ENCODE assay signal across 9 mouse cellular contexts in the genomic region with DNA sequence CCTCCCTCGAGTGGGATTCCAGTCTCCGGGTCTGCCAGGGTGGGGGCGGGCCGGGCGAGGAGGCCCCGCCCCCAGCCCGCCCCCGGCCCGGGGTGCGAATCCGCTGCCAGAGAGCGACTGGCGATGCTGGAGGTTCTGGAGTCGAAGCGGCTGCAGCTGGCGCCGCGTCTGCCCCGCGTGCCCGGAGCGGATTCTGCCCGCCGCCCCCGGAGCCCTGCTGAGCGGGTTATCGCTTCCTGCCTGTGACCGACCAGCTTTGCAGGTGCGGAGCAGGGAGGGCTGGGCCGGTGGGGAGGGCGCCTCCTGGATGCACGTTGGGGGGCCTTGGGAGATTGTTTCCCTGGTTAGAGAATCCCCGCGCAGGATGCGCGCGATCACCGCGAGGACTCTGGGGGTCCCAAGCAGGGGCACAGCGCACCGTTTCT. TPM values are rescaled to one million over a fixed set of nuclear protein-coding genes. Genes with fewer than 3 reads are reported as not detected.
A peak's percentile ranks its signal among the peaks of the same experiment; 100 is the strongest.
DNase-seq lines count a peak whose midpoint lies in the region; ATAC-seq and TF ChIP-seq lines count a peak whose summit lies in the region.
"Had no signal": no experiment of that assay in that cellular context is flagged by ENCODE, and none has a peak within 500 bp of the region (broad histone marks: within the 10 kb centered on the region; RNA-seq: fewer than 3 reads in every experiment).

No protein-coding gene starts in this region.

- no peak for TF ChIP-seq EP300 in liver, embryonic 14.5 days (IDR thresholded peaks at IDR 0.05; ENCODE audit: low read depth)

- H3K4me3 ChIP-seq in hindbrain, embryonic 16.5 days (ENCODE audit: low read length) = peak overlapping the region; percentile 58
- H3K4me3 ChIP-seq in liver, embryonic 14.5 days (ENCODE audit: insufficient read depth in 1 of 2, low read depth in 2 of 2, low read length in 2 of 2) = peak overlapping the region; percentile 9 to 12; a peak in 2 of 4 replicates

- H3K36me3 ChIP-seq in hindbrain, embryonic 16.5 days (ENCODE audit: control insufficient read depth, insufficient read depth, low read length) = no peaks in the 10 kb centered on the region
- H3K36me3 ChIP-seq in liver, embryonic 14.5 days (replicated peaks; ENCODE audit: control insufficient read depth, insufficient read depth, low read depth) = no peaks in the 10 kb centered on the region

- peak; percentile 48 for ATAC-seq in hindbrain, embryonic 16.5 days
- no peak for ATAC-seq in liver, embryonic 14.5 days (ENCODE audit: insufficient read depth)
- no peak for ATAC-seq in activated CD4-positive, CD25-positive, alpha-beta regulatory T cell, adult 4 months

- WGBS in hindbrain, embryonic 16.5 days = under 1% methylated on average over 32 of the region's 41 CpGs
- WGBS in liver, embryonic 14.5 days (ENCODE audit: insufficient replicate concordance) = 2% methylated on average over 41 of the region's 41 CpGs

- peak overlapping the region; percentile 76 for H3K9ac ChIP-seq in hindbrain, embryonic 16.5 days (ENCODE audit: low read depth, low read length)
- no peak overlapping the region for H3K9ac ChIP-seq in liver, embryonic 14.5 days (replicated peaks)

- peaks cover 9% of the 10 kb centered on the region for H3K4me1 ChIP-seq in hindbrain, embryonic 16.5 days (ENCODE audit: control insufficient read depth, insufficient read depth, low read depth, low read length)
- H3K4me1 ChIP-seq in liver, embryonic 14.5 days (replicated peaks; ENCODE audit: control insufficient read depth in 2 of 2, insufficient read depth in 2 of 2, low read length in 1 of 2) = no peaks in the 10 kb centered on the region

- no peaks in the 10 kb centered on the region; the same call in 1 of the 2 replicates for H3K27me3 ChIP-seq in hindbrain, embryonic 16.5 days (replicated peaks; ENCODE audit: control insufficient read depth, insufficient read depth, low read length)
- peaks cover 41% of the 10 kb centered on the region for H3K27me3 ChIP-seq in liver, embryonic 14.5 days (ENCODE audit: control insufficient read depth, insufficient read depth, low read length)

- H3K27ac ChIP-seq in hindbrain, embryonic 16.5 days (ENCODE audit: low read depth, low read length) = no peak overlapping the region
- H3K27ac ChIP-seq in liver, embryonic 14.5 days = no peak overlapping the region

- H3K9me3 ChIP-seq in hindbrain, embryonic 16.5 days (ENCODE audit: control insufficient read depth, low read length) = no peaks in the 10 kb centered on the region
- no peaks in the 10 kb centered on the region for H3K9me3 ChIP-seq in liver, embryonic 14.5 days (ENCODE audit: control insufficient read depth, low read length)

- peak overlapping the region; percentile 84 for H3K4me2 ChIP-seq in hindbrain, embryonic 16.5 days (ENCODE audit: low read length)
- H3K4me2 ChIP-seq in liver, embryonic 14.5 days (ENCODE audit: low read depth) = peak overlapping the region; percentile 38

- DNase-seq in gastrocnemius, postnatal 25 days = peak; percentile 32
- DNase-seq in gastrocnemius, adult 18-20 months (ENCODE audit: low spot score) = no peak
- DNase-seq in CD8-positive naive resting alpha-beta T cell, adult 2 months (ENCODE audit: low read depth in 2 of 2, low spot score in 2 of 2) = peak; percentile 24 to 33
- peak; percentile 67 for DNase-seq in embryo, embryonic 10.5 days (ENCODE audit: low spot score)
- DNase-seq in liver, embryonic 14.5 days (ENCODE audit: low read depth in 3 of 3, low spot score in 3 of 3) = no peak
- peak; percentile 73 for DNase-seq in right cerebral cortex, postnatal 10 days (ENCODE audit: low spot score in 2 of 2)

- no peak for TF ChIP-seq CTCF in liver, embryonic 14.5 days (IDR thresholded peaks at IDR 0.05; ENCODE audit: low read depth)

RNA-seq across cellular contexts. Expression of gene Camkv, which starts 0.3 kb away (rescaled TPM):
- total RNA-seq in gastrocnemius, postnatal 25 days (2021) = under 1 TPM; 0.18 to 0.38 TPM
- under 1 TPM; 0.26 to 0.34 TPM for total RNA-seq in gastrocnemius, adult 18-20 months (2021)
- 58.4 and 63.4 TPM in 2 replicates for polyA plus RNA-seq in hindbrain, embryonic 16.5 days (2015; fragmentation: Nextera tagmentation; extraction: Ambion mirVana)
- polyA plus RNA-seq in liver, embryonic 14.5 days (2012; rRNA removed) = 0.10 and 0.18 TPM in 2 replicates
- polyA plus RNA-seq in liver, embryonic 14.5 days (2014; fragmentation: Nextera tagmentation; extraction: Ambion mirVana) = not detected in 2 replicates
- not detected for polyA plus RNA-seq in activated CD4-positive, CD25-positive, alpha-beta regulatory T cell, adult 4 months (2017; shearing (Covaris generic))

RNA-seq across cellular contexts. Expression of gene Actl11, which starts 7.5 kb away (rescaled TPM):
- not detected for total RNA-seq in gastrocnemius, postnatal 25 days (2021)
- not detected for total RNA-seq in gastrocnemius, adult 18-20 months (2021)
- not detected in 2 replicates for polyA plus RNA-seq in hindbrain, embryonic 16.5 days (2015; fragmentation: Nextera tagmentation; extraction: Ambion mirVana)
- not detected in 2 replicates for polyA plus RNA-seq in liver, embryonic 14.5 days (2012; rRNA removed)
- polyA plus RNA-seq in liver, embryonic 14.5 days (2014; fragmentation: Nextera tagmentation; extraction: Ambion mirVana) = not detected in 2 replicates
- not detected for polyA plus RNA-seq in activated CD4-positive, CD25-positive, alpha-beta regulatory T cell, adult 4 months (2017; shearing (Covaris generic))
- total RNA-seq: left cerebral cortex, adult 8-10 months had no signal

RNA-seq across cellular contexts. Expression of gene Traip, which starts 14.1 kb away (rescaled TPM):
- under 1 TPM; 0.46 to 0.88 TPM for total RNA-seq in gastrocnemius, postnatal 25 days (2021)
- under 1 TPM; 0.27 to 0.62 TPM for total RNA-seq in gastrocnemius, adult 18-20 months (2021)
- 10.0 and 10.8 TPM in 2 replicates for polyA plus RNA-seq in hindbrain, embryonic 16.5 days (2015; fragmentation: Nextera tagmentation; extraction: Ambion mirVana)
- 5.3 and 7.4 TPM in 2 replicates for polyA plus RNA-seq in liver, embryonic 14.5 days (2012; rRNA removed)
- polyA plus RNA-seq in liver, embryonic 14.5 days (2014; fragmentation: Nextera tagmentation; extraction: Ambion mirVana) = 13.3 and 18.1 TPM in 2 replicates
- 1 to 10 TPM; 5.0 to 8.2 TPM for polyA plus RNA-seq in activated CD4-positive, CD25-positive, alpha-beta regulatory T cell, adult 4 months (2017; shearing (Covaris generic))

RNA-seq across cellular contexts. Expression of gene Mst1r, which starts 29.1 kb away (rescaled TPM):
- 1 to 10 TPM; 1.3 to 2.1 TPM for total RNA-seq in gastrocnemius, postnatal 25 days (2021)
- under 1 TPM; 0.39 to 0.52 TPM for total RNA-seq in gastrocnemius, adult 18-20 months (2021)
- 1.3 and 3.0 TPM in 2 replicates for polyA plus RNA-seq in hindbrain, embryonic 16.5 days (2015; fragmentation: Nextera tagmentation; extraction: Ambion mirVana)
- polyA plus RNA-seq in liver, embryonic 14.5 days (2012; rRNA removed) = 1.2 and 1.7 TPM in 2 replicates
- polyA plus RNA-seq in liver, embryonic 14.5 days (2014; fragmentation: Nextera tagmentation; extraction: Ambion mirVana) = 0.37 TPM in 2 replicates
- not detected for polyA plus RNA-seq in activated CD4-positive, CD25-positive, alpha-beta regulatory T cell, adult 4 months (2017; shearing (Covaris generic))

RNA-seq across cellular contexts. Expression of gene Uba7, which starts 39.5 kb away (rescaled TPM):
- 1 to 10 TPM; 2.4 to 2.8 TPM for total RNA-seq in gastrocnemius, postnatal 25 days (2021)
- total RNA-seq in gastrocnemius, adult 18-20 months (2021) = 1 to 10 TPM; 2.6 to 2.8 TPM
- 8.8 and 9.6 TPM in 2 replicates for polyA plus RNA-seq in hindbrain, embryonic 16.5 days (2015; fragmentation: Nextera tagmentation; extraction: Ambion mirVana)
- 69.4 and 83.3 TPM in 2 replicates for polyA plus RNA-seq in liver, embryonic 14.5 days (2012; rRNA removed)
- polyA plus RNA-seq in liver, embryonic 14.5 days (2014; fragmentation: Nextera tagmentation; extraction: Ambion mirVana) = 49.1 and 54.2 TPM in 2 replicates
- 100 to 1,000 TPM; 132 to 138 TPM for polyA plus RNA-seq in activated CD4-positive, CD25-positive, alpha-beta regulatory T cell, adult 4 months (2017; shearing (Covaris generic))

Comparison
In these comparisons a context has a peak if more than half of its experiments do, and no peak if none do; other contexts are left out.
1. DNase-seq: peak in gastrocnemius, postnatal 25 days (single experiment), CD8-positive naive resting alpha-beta T cell, adult 2 months (2 of 2), embryo, embryonic 10.5 days (single experiment) and right cerebral cortex, postnatal 10 days (2 of 2); none in gastrocnemius, adult 18-20 months (single experiment) and liver, embryonic 14.5 days (0 of 3).
2. RNA of gene Camkv, which starts 0.3 kb away (polyA plus RNA-seq): 58.4 to 63.4 TPM in hindbrain, embryonic 16.5 days; not detected in activated CD4-positive, CD25-positive, alpha-beta regulatory T cell, adult 4 months and 0.10 to 0.18 TPM in liver, embryonic 14.5 days; every median in the first group is over 10 times any median in the second.